20 mouse cellular contexts compared by ENCODE assay signal in genomic region chr13:83069293-83069692, GRCm38 (mm10).
"Had no signal": no experiment of that assay in that cellular context is flagged by ENCODE, and none has a peak within 500 bp of the region (broad histone marks: within the 10 kb centered on the region; RNA-seq: fewer than 3 reads in every experiment).

No protein-coding gene starts in this region.

- H3K27me3 ChIP-seq: liver, embryonic 13.5 days; liver, embryonic 15.5 days; lung, embryonic 15.5 days; megakaryocyte, embryonic 14.5 days; midbrain, embryonic 13.5 days; midbrain, embryonic 15.5 days; neural tube, embryonic 13.5 days; neural tube, embryonic 15.5 days had no signal

- H3K36me3 ChIP-seq: liver, embryonic 13.5 days; liver, embryonic 15.5 days; lung, embryonic 15.5 days; midbrain, embryonic 13.5 days; midbrain, embryonic 15.5 days; neural tube, embryonic 13.5 days; neural tube, embryonic 15.5 days had no signal

- H3K4me3 ChIP-seq: liver, embryonic 13.5 days; liver, embryonic 15.5 days; lung, embryonic 15.5 days; midbrain, embryonic 13.5 days; midbrain, embryonic 15.5 days; myocyte; neural tube, embryonic 13.5 days; neural tube, embryonic 15.5 days had no signal

- H3K9ac ChIP-seq: liver, embryonic 13.5 days; liver, embryonic 15.5 days; liver, postnatal 0 days; lung, embryonic 15.5 days; midbrain, embryonic 13.5 days; midbrain, embryonic 15.5 days; neural tube, embryonic 13.5 days; neural tube, embryonic 15.5 days had no signal

- H3K9me3 ChIP-seq: liver, embryonic 13.5 days; liver, embryonic 15.5 days; lung, embryonic 15.5 days; megakaryocyte, embryonic 14.5 days; midbrain, embryonic 13.5 days; midbrain, embryonic 15.5 days; neural tube, embryonic 13.5 days; neural tube, embryonic 15.5 days had no signal

- H3K4me1 ChIP-seq: liver, embryonic 13.5 days; liver, embryonic 15.5 days; lung, embryonic 15.5 days; midbrain, embryonic 13.5 days; midbrain, embryonic 15.5 days; neural tube, embryonic 13.5 days; neural tube, embryonic 15.5 days had no signal

- H3K4me2 ChIP-seq: liver, embryonic 13.5 days; liver, embryonic 15.5 days; lung, embryonic 15.5 days; midbrain, embryonic 11.5 days; midbrain, embryonic 13.5 days; midbrain, embryonic 15.5 days; neural tube, embryonic 13.5 days; neural tube, embryonic 15.5 days had no signal

- H3K27ac ChIP-seq: liver, embryonic 13.5 days; liver, embryonic 15.5 days; lung, embryonic 15.5 days; macrophage; midbrain, embryonic 13.5 days; midbrain, embryonic 15.5 days; neural tube, embryonic 13.5 days; neural tube, embryonic 15.5 days had no signal

- DNase-seq: liver, embryonic 13.5 days; liver, postnatal 0 days; lung, adult 2 months; lung, postnatal 14 days; lung, postnatal 36 days; right cerebral cortex, postnatal 14 days; thymus, adult 18-20 months; thymus, postnatal 14 days; thymus, postnatal 36 days had no signal

- ATAC-seq: liver, postnatal 0 days; lung, postnatal 0 days; midbrain, embryonic 13.5 days; midbrain, embryonic 15.5 days had no signal
